Comparison of ENCODE assay signal across 12 mouse cellular contexts in genomic region chr3:144679701-144680159, GRCm38 (mm10). TPM values are rescaled to one million over a fixed set of nuclear protein-coding genes. Genes with fewer than 3 reads are reported as not detected.
DNase-seq lines count a peak whose midpoint lies in the region; ATAC-seq and TF ChIP-seq lines count a peak whose summit lies in the region.
"Had no signal": no experiment of that assay in that cellular context is flagged by ENCODE, and none has a peak within 500 bp of the region (broad histone marks: within the 10 kb centered on the region; RNA-seq: fewer than 3 reads in every experiment).

No protein-coding gene starts in this region.

- TF ChIP-seq CTCF in C2C12 (IDR thresholded peaks at IDR 0.05; ENCODE audit: control insufficient read depth, insufficient read depth, insufficient read length): peak; percentile 41

- no peak for ATAC-seq in heart, embryonic 11.5 days (replicated peaks; ENCODE audit: insufficient number of reproducible peaks, low FRiP score, low TSS enrichment)
- peak; percentile 59 for ATAC-seq in common myeloid progenitor, adult 5-6 weeks (replicated peaks; ENCODE audit: low read depth, poor library complexity, severe bottlenecking)
- ATAC-seq in hematopoietic stem cell, adult 5-6 weeks (replicated peaks in 1 of 2; ENCODE audit: insufficient read depth in 1 of 2, low FRiP score in 2 of 2, low TSS enrichment in 1 of 2, low read depth in 1 of 2, poor library complexity in 2 of 2, severe bottlenecking in 2 of 2): peak; percentile 25 to 34; a peak in 2 of 4 replicates
- ATAC-seq: intestine, postnatal 0 days had no signal

- H3K79me3 ChIP-seq in C2C12 (ENCODE audit: low read depth): no peaks in the 10 kb centered on the region

- peak overlapping the region; percentile 25 for H3ac ChIP-seq in C2C12 (ENCODE audit: control insufficient read depth, insufficient read length, low read depth)

- H3K4me1 ChIP-seq in heart, embryonic 11.5 days (ENCODE audit: control insufficient read depth, insufficient read depth, low read length): 0 out of 2 replicates have a peak, but pooled peaks cover 3% of the 10 kb centered on the region
- H3K4me1 ChIP-seq: neural tube, embryonic 15.5 days had no signal

- no peaks in the 10 kb centered on the region for H3K79me2 ChIP-seq in C2C12 (ENCODE audit: control insufficient read depth, insufficient read depth)

- DNase-seq in heart, adult 11 months: peak; percentile 94
- DNase-seq in thymus, postnatal 4 days: no peak
- DNase-seq in testis, postnatal 14 days (ENCODE audit: low spot score): no peak
- no peak for DNase-seq in ovary, postnatal 10 days (ENCODE audit: low spot score)
- DNase-seq: adrenal gland, adult 8-10 months had no signal

- H3K36me3 ChIP-seq in heart, embryonic 11.5 days (ENCODE audit: control insufficient read depth, insufficient read depth, low read length): 0 out of 2 replicates have a peak, but pooled peaks cover under 1% of the 10 kb centered on the region
- H3K36me3 ChIP-seq in C2C12 (ENCODE audit: control insufficient read depth, insufficient read depth): peaks cover 11% of the 10 kb centered on the region

- no peak overlapping the region for H3K4me3 ChIP-seq in heart, embryonic 11.5 days (ENCODE audit: low read depth, low read length)
- no peak overlapping the region for H3K4me3 ChIP-seq in C2C12 (ENCODE audit: insufficient read depth, poor library complexity, severe bottlenecking)
- H3K4me3 ChIP-seq: layer of hippocampus, adult 2 months; neural tube, embryonic 15.5 days had no signal

- no peak overlapping the region for H3K27ac ChIP-seq in heart, embryonic 11.5 days (ENCODE audit: low read depth, low read length)
- H3K27ac ChIP-seq: layer of hippocampus, adult 2 months; neural tube, embryonic 15.5 days had no signal

- no peaks in the 10 kb centered on the region for H3K27me3 ChIP-seq in heart, embryonic 11.5 days (ENCODE audit: control insufficient read depth, insufficient read depth, low read length)
- no peaks in the 10 kb centered on the region for H3K27me3 ChIP-seq in C2C12 (ENCODE audit: control insufficient read depth, insufficient read depth, insufficient read length)
- H3K27me3 ChIP-seq: neural tube, embryonic 15.5 days had no signal

- H3K9me3 ChIP-seq in heart, embryonic 11.5 days (replicated peaks; ENCODE audit: control insufficient read depth, low read length): no peaks in the 10 kb centered on the region
- H3K9me3 ChIP-seq: neural tube, embryonic 15.5 days had no signal

- WGBS in heart, embryonic 11.5 days (ENCODE audit: insufficient replicate concordance): 81% methylated on average over 8 of the region's 8 CpGs

- H3K4me2 ChIP-seq in heart, embryonic 11.5 days: no peak overlapping the region
- H3K4me2 ChIP-seq: neural tube, embryonic 15.5 days had no signal

- no peak overlapping the region for H3K9ac ChIP-seq in heart, embryonic 11.5 days (ENCODE audit: low read depth, low read length)
- H3K9ac ChIP-seq: neural tube, embryonic 15.5 days had no signal

TF ChIP-seq in C2C12, 6 proteins besides CTCF, POLR2A, EP300 and RAD21:
- TF ChIP-seq FOSL1 (IDR thresholded peaks at IDR 0.05; ENCODE audit: insufficient read depth, low read length, poor library complexity, severe bottlenecking) (peak; percentile 17), MYOD1 (IDR thresholded peaks at IDR 0.05; ENCODE audit: control insufficient read depth, insufficient read length, low read depth) (no peak)

RNA-seq across cellular contexts. Expression of gene Sh3glb1, which starts 40.4 kb away (rescaled TPM):
- polyA plus RNA-seq in heart, embryonic 11.5 days (2014; fragmentation: Nextera tagmentation; extraction: Ambion mirVana): 133 and 139 TPM in 2 replicates
- polyA plus RNA-seq in C2C12 (2012; fragmentation: generic; extraction: Trizol): 106 TPM
- total RNA-seq in common myeloid progenitor, adult 5-6 weeks (2017): 37.5 and 51.9 TPM in 2 replicates
- total RNA-seq in hematopoietic stem cell, adult 5-6 weeks (2017): 52.1 and 63.4 TPM in 2 replicates
